Mouse (Mus musculus) CH12.LX (cell line): Measurements from ENCODE around the gene Mark1. TPM values are rescaled to one million over a fixed set of nuclear protein-coding genes. Genes with fewer than 3 reads are reported as not detected.

Source experiments
- DNase-seq: peaks from one replicate; pipeline ENCODE4 v3.0.0-alpha.2; 2013; ENCODE audit errors: extremely low read depth
- H3K27ac ChIP-seq: 2 replicates; pipeline ENCODE4 v1.5.1; 2012; ENCODE audit warnings: low read depth, mild to moderate bottlenecking, control low read depth, moderate library complexity; ENCODE audit not compliant: insufficient read depth
- H3K27me3 ChIP-seq: replicated peaks from 2 replicates; pipeline ENCODE3; 2012; ENCODE audit warnings: inconsistent platforms
- H3K36me3 ChIP-seq, 2 experiments: replicated peaks in 1 of 2; 2 replicates each; pipeline versions ENCODE3 to v1.6.1; 2012; ENCODE audit warnings: inconsistent platforms in 1 of 2, low read length in 1 of 2, mild to moderate bottlenecking in 1 of 2, mixed read lengths in 1 of 2, moderate library complexity in 1 of 2; ENCODE audit not compliant: control insufficient read depth in 1 of 2, insufficient read depth in 1 of 2
- H3K4me1 ChIP-seq, 2 experiments: 2 replicates each; pipeline ENCODE4 v1.6.1; 2012; ENCODE audit warnings: inconsistent platforms in 1 of 2, moderate library complexity in 1 of 2; ENCODE audit not compliant: insufficient read depth in 2 of 2, control insufficient read depth in 1 of 2
- H3K4me2 ChIP-seq: 2 replicates; pipeline ENCODE4 v1.6.1; 2012; ENCODE audit warnings: low read depth, mild to moderate bottlenecking, control low read depth; ENCODE audit not compliant: poor library complexity, insufficient read depth, severe bottlenecking
- H3K4me3 ChIP-seq, 3 experiments: fragments of 150-350 bp in 1 of 3; sonication (generic) in 1 of 3; replicated peaks in 1 of 3; 2 replicates each; pipeline versions ENCODE3 to v1.5.1; 2011 to 2012; ENCODE audit warnings: low read depth in 2 of 3, low read length in 2 of 3, mild to moderate bottlenecking in 2 of 3, moderate library complexity in 2 of 3, control low read depth in 1 of 3, improper control_type of control experiment in 1 of 3, inconsistent platforms in 1 of 3, mixed read lengths in 1 of 3; ENCODE audit not compliant: poor library complexity in 1 of 3
- H3K79me2 ChIP-seq: replicated peaks from 2 replicates; pipeline ENCODE4 v1.6.1; 2012; ENCODE audit warnings: mild to moderate bottlenecking, moderate library complexity; ENCODE audit not compliant: control insufficient read depth, poor library complexity, insufficient read depth, severe bottlenecking; ENCODE audit errors: extremely low read depth
- H3K9ac ChIP-seq: 2 replicates; pipeline ENCODE4 v1.6.1; 2012; ENCODE audit warnings: low read depth, mild to moderate bottlenecking, control low read depth, moderate library complexity; ENCODE audit not compliant: insufficient read depth
- H3K9me3 ChIP-seq: replicated peaks from 2 replicates; pipeline ENCODE3; 2012; ENCODE audit warnings: low read length, inconsistent platforms, mixed read lengths
- BHLHE40 ChIP-seq: IDR thresholded peaks from 2 replicates; pipeline ENCODE4 v1.6.1; 2011; ENCODE audit warnings: mild to moderate bottlenecking, low read depth, low read length, improper control_type of control experiment
- CHD1 ChIP-seq: IDR thresholded peaks from 2 replicates; pipeline ENCODE4 v1.6.1; 2012; ENCODE audit warnings: low read depth, low read length, improper control_type of control experiment, inconsistent platforms
- CHD2 ChIP-seq: IDR thresholded peaks from 2 replicates; pipeline ENCODE4 v1.6.1; 2011; ENCODE audit warnings: low read length, improper control_type of control experiment
- E2F4 ChIP-seq: IDR thresholded peaks from 2 replicates; pipeline ENCODE4 v1.6.1; 2011; ENCODE audit warnings: low read depth, low read length, improper control_type of control experiment; ENCODE audit not compliant: insufficient replicate concordance
- ELF1 ChIP-seq: IDR thresholded peaks from 2 replicates; pipeline ENCODE4 v1.6.1; 2014; ENCODE audit warnings: low read depth, mild to moderate bottlenecking, inconsistent platforms, low read length, improper control_type of control experiment
- ETS1 ChIP-seq: conservative IDR thresholded peaks from 2 replicates; pipeline ENCODE4 v1.6.1; 2012; ENCODE audit warnings: low read depth, mild to moderate bottlenecking, inconsistent platforms, low read length, improper control_type of control experiment, moderate library complexity
- GABPA ChIP-seq: IDR thresholded peaks from 2 replicates; pipeline ENCODE4 v1.6.1; 2012; ENCODE audit warnings: low read depth, low read length, improper control_type of control experiment, inconsistent platforms; ENCODE audit not compliant: insufficient replicate concordance
- JUND ChIP-seq: conservative IDR thresholded peaks from 2 replicates; pipeline ENCODE4 v1.6.1; 2011; ENCODE audit warnings: low read depth, low read length, improper control_type of control experiment
- MAX ChIP-seq: IDR thresholded peaks from 2 replicates; pipeline ENCODE4 v1.6.1; 2011; ENCODE audit warnings: low read length, improper control_type of control experiment
- MEF2A ChIP-seq: IDR thresholded peaks from 2 replicates; pipeline ENCODE4 v1.6.1; 2014; ENCODE audit warnings: low read depth, mild to moderate bottlenecking, inconsistent platforms, low read length, improper control_type of control experiment, borderline replicate concordance
- MXI1 ChIP-seq: IDR thresholded peaks from 2 replicates; pipeline ENCODE4 v1.6.1; 2011; ENCODE audit warnings: mild to moderate bottlenecking, low read depth, low read length, improper control_type of control experiment
- MYC ChIP-seq: IDR thresholded peaks from 2 replicates; pipeline ENCODE4 v1.6.1; 2011; ENCODE audit warnings: low read depth, mild to moderate bottlenecking, improper control_type of control experiment, low read length
- NELFE ChIP-seq: IDR thresholded peaks from 2 replicates; pipeline ENCODE4 v1.6.1; 2011; ENCODE audit warnings: low read depth, low read length, improper control_type of control experiment
- NRF1 ChIP-seq: IDR thresholded peaks from 2 replicates; pipeline ENCODE4 v1.6.1; 2014; ENCODE audit warnings: low read depth, mild to moderate bottlenecking, inconsistent platforms, low read length, improper control_type of control experiment, moderate library complexity
- PAX5 ChIP-seq: IDR thresholded peaks from 2 replicates; pipeline ENCODE4 v1.6.1; 2012; ENCODE audit warnings: low read length, inconsistent platforms, mixed read lengths
- SIN3A ChIP-seq: IDR thresholded peaks from 2 replicates; pipeline ENCODE4 v1.6.1; 2012; ENCODE audit warnings: low read length, improper control_type of control experiment, inconsistent platforms
- SMC3 ChIP-seq: IDR thresholded peaks from 2 replicates; pipeline ENCODE4 v1.6.1; 2011; ENCODE audit warnings: low read depth, low read length, improper control_type of control experiment
- ZC3H11A ChIP-seq: IDR thresholded peaks from 2 replicates; pipeline ENCODE4 v1.6.1; 2012; ENCODE audit warnings: low read depth, mild to moderate bottlenecking, inconsistent platforms, low read length, improper control_type of control experiment
- ZKSCAN1 ChIP-seq: IDR thresholded peaks from 2 replicates; pipeline ENCODE4 v1.6.1; 2012; ENCODE audit warnings: low read depth, inconsistent platforms, low read length, improper control_type of control experiment, borderline replicate concordance
- ZNF384 ChIP-seq: IDR thresholded peaks from 2 replicates; pipeline ENCODE4 v1.6.1; 2012; ENCODE audit warnings: low read depth, low read length, improper control_type of control experiment, inconsistent platforms
- dilution Hi-C: fragments of 300-500 bp; cut with MboI; formaldehyde crosslinking; loops from 2 replicates; pipeline ENCODE4 v1.14.3; 2020; ENCODE audit warnings: low sequenced_read_pairs; ENCODE audit not compliant: extremely low pct_unique_long_range_greater_than_20kb, extremely low pct_ligation_motif_present
- in situ Hi-C: fragments of 300-500 bp; cut with MboI; formaldehyde crosslinking; loops from 3 replicates; pipeline ENCODE4 v1.14.3; 2019; ENCODE audit warnings: low sequenced_read_pairs, low pct_ligation_motif_present, low pct_unique_long_range_greater_than_20kb, mixed read lengths
- polyA plus RNA-seq: library from polyadenylated mRNA; unstranded; fragments of >175 nt; gene quantifications from 2 replicates; pipeline ENCODE4 v1.2.1, GENCODE M21; 2012; ENCODE audit warnings: low read depth; ENCODE audit not compliant: insufficient read length
- total RNA-seq, 2 experiments: library from RNA; depleted of rRNA; stranded (reverse); fragments of 300-350 nt in 1 of 2; fragments of >200 nt in 1 of 2; gene quantifications; 2 replicates each; pipeline ENCODE4 v1.2.3; 2012 to 2014

Gene Mark1
- total and polyA plus RNA-seq, 3 experiments: not detected

- dilution Hi-C loops (no loop called here), in situ Hi-C loops (no loop called here)
- no peak for DNase-seq
- H3K9ac ChIP-seq: no peak overlapping the region
- peaks cover 0 to 4% of the 10 kb centered on the region in 2 experiments; a peak in 1 of 4 replicates for H3K4me1 ChIP-seq
- H3K27ac ChIP-seq: no peak overlapping the region
- H3K79me2 ChIP-seq: no peaks in the 10 kb centered on the region
- H3K4me3 ChIP-seq: no peak overlapping the region
- no peak overlapping the region for H3K4me2 ChIP-seq
- H3K36me3 ChIP-seq: no peaks in the 10 kb centered on the region
- TF ChIP-seq MEF2A: no peak
- TF ChIP-seq BHLHE40: no peak
- no peak for TF ChIP-seq E2F4
- no peak for TF ChIP-seq ELF1
- TF ChIP-seq MYC: no peak
- no peak for TF ChIP-seq MAX
- no peak for TF ChIP-seq GABPA
- TF ChIP-seq CHD1: no peak
- TF ChIP-seq SMC3: no peak
- TF ChIP-seq MXI1: no peak
- no peak for TF ChIP-seq PAX5
- no peak for TF ChIP-seq JUND
- no peak for TF ChIP-seq NRF1
- no peaks in the 10 kb centered on the region for H3K27me3 ChIP-seq
- H3K9me3 ChIP-seq: no peaks in the 10 kb centered on the region
Measured at GRCm38 (mm10) chr1:185020429-185021168, 21.2 kb upstream of the Mark1 start.

- in situ Hi-C loops: no loop called here
Measured at GRCm38 (mm10) chr1:185012566-185012965, 13.2 kb upstream of the Mark1 start.

More at GRCm38 (mm10) chr1:185012566-185012965, 13.2 kb upstream of the Mark1 start:
- dilution Hi-C loops: no loop called here
- H3K27me3 ChIP-seq: no peaks in the 10 kb centered on the region
- peaks cover 7% of the 10 kb centered on the region for H3K9me3 ChIP-seq
- H3K9ac ChIP-seq: no peak overlapping the region
- H3K27ac ChIP-seq: no peak overlapping the region
- no peak for DNase-seq
- H3K79me2 ChIP-seq: no peaks in the 10 kb centered on the region
- H3K4me2 ChIP-seq: no peak overlapping the region
- no peak for TF ChIP-seq ETS1
- TF ChIP-seq ZNF384: no peak
- TF ChIP-seq CHD2: no peak
- TF ChIP-seq ZC3H11A: no peak
- no peak for TF ChIP-seq ZKSCAN1
- no peak for TF ChIP-seq SIN3A
- no peak for TF ChIP-seq PAX5
- no peak for TF ChIP-seq NELFE
- H3K4me1 ChIP-seq: no peaks in the 10 kb centered on the region
- no peak overlapping the region for H3K4me3 ChIP-seq
- H3K36me3 ChIP-seq: no peaks in the 10 kb centered on the region
